Mouse (Mus musculus) heart, embryonic 16.5 days (tissue): ENCODE measurements at regions not wholly inside any gene's neighbourhood (a gene's known extent, or its start where the extent isn't known, plus 50 kb on each side); places are given as distances from the start of the nearest gene placed in this dataset.

Experiments used
- ATAC-seq: fragments of 200-750 bp; cut with Nextera tagmentation; replicated peaks from 2 replicates; pipeline ENCODE4 v1.8.0; 2017; ENCODE audit warnings: moderate number of reproducible peaks; ENCODE audit not compliant: insufficient read depth, low FRiP score; ENCODE audit errors: extremely low read depth
- H3K27ac ChIP-seq: fragments of 300-500 bp; sonication (generic); 2 replicates; pipeline ENCODE4 v1.5.1; 2014; ENCODE audit warnings: mild to moderate bottlenecking, low read length, control low read depth, moderate library complexity
- H3K27me3 ChIP-seq: fragments of 300-500 bp; sonication (generic); 2 replicates; pipeline ENCODE4 v1.6.1; 2014; ENCODE audit warnings: low read length, mixed read lengths; ENCODE audit not compliant: control insufficient read depth, insufficient read depth
- H3K36me3 ChIP-seq: fragments of 300-500 bp; sonication (generic); 2 replicates; pipeline ENCODE4 v1.6.1; 2014; ENCODE audit not compliant: control insufficient read depth, insufficient read depth
- H3K4me1 ChIP-seq: fragments of 300-500 bp; sonication (generic); 2 replicates; pipeline ENCODE4 v1.6.1; 2014; ENCODE audit warnings: low read length, mixed read lengths; ENCODE audit not compliant: control insufficient read depth, insufficient read depth
- H3K4me2 ChIP-seq: fragments of 300-500 bp; sonication (generic); 2 replicates; pipeline ENCODE4 v1.6.1; 2014; ENCODE audit warnings: low read depth, mild to moderate bottlenecking, control low read depth, low read length
- H3K4me3 ChIP-seq: fragments of 300-500 bp; sonication (generic); 2 replicates; pipeline ENCODE4 v1.5.1; 2014; ENCODE audit warnings: mild to moderate bottlenecking, control low read depth, low read length
- H3K9ac ChIP-seq: fragments of 300-500 bp; sonication (generic); 2 replicates; pipeline ENCODE4 v1.6.1; 2014; ENCODE audit warnings: low read length, control low read depth
- H3K9me3 ChIP-seq: fragments of 300-500 bp; sonication (generic); replicated peaks from 2 replicates; pipeline ENCODE4 v1.6.1; 2016; ENCODE audit warnings: low read length; ENCODE audit not compliant: control insufficient read depth
- WGBS: fragments of 180-500 bp; shearing (Covaris S2); extraction: QIAGEN DNeasy Blood & Tissue Kit; methylation state at CpG from one replicate; pipeline ENCODE4 v1.1.7; 2014; 5-methylcytosine and 5-hydroxymethylcytosine counted together

DNA sequence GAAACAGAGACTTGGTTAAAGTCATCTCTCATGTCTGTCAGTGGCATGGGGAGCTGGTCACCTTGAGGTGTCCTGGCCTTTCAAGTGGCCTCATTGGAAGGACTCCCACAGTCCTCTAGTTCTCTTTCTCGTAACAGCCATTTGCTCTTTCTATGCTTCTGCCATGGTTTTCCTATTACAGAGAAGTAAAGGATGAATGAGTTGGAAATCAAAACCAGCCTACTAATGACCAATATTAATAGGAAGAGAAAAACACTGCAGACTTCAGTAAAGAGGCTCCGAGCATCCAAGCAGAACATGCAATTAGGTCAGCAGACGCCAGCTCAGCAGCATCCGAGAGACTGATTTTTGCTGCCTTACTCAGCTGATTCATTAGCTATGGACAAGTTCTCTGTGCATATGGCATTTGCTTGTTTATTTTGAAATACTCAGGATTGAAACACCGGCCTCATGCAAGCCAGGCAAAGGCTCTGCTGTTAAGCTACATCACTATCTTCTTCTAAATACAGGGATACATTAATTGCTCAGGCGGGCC lies 377.4 kb upstream of the Camk1g start:
- WGBS = 83% methylated on average over 6 of the region's 6 CpGs
- Histone ChIP-seq H3K4me1 (no peaks in the 10 kb centered on the region), H3K9ac (no peak overlapping the region)

DNA sequence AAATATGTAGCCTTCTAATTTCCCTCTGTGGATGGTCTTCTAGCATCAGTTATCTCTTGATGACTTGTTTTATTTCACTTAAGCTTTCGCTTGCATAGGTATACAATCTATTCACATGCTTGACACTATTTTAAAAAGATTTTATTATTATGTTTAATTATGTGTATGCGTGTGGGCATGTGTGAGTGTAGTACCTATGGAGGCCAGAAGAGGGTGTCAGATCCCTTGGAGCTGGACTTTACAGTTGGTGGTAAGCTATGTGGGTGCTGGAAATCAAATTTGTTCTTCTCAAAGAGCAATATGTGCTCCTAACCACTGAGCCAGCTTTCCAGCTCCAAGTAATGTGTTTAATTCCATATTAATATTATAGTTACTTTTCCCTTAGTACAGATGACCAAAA lies 372.6 kb upstream of the Camk1g start:
- H3K4me3 ChIP-seq = no peak overlapping the region
- H3K27ac ChIP-seq = no peak overlapping the region
- ATAC-seq = no peak
- no peaks in the 10 kb centered on the region for H3K9me3 ChIP-seq
- H3K4me2 ChIP-seq = no peak overlapping the region
- no peaks in the 10 kb centered on the region for H3K4me1 ChIP-seq
- no peaks in the 10 kb centered on the region for H3K27me3 ChIP-seq
- H3K36me3 ChIP-seq = no peaks in the 10 kb centered on the region
- H3K9ac ChIP-seq = no peak overlapping the region
- 79% methylated on average over 2 of the region's 2 CpGs for WGBS

More for the DNA sequence above, 377.4 kb upstream of the Camk1g start:
- Histone ChIP-seq H3K36me3 (no peaks in the 10 kb centered on the region), H3K27me3 (no peaks in the 10 kb centered on the region), H3K9me3 (no peaks in the 10 kb centered on the region), H3K4me2 (no peak overlapping the region), H3K4me3 (no peak overlapping the region), H3K27ac (no peak overlapping the region)
- no peak for ATAC-seq

DNA sequence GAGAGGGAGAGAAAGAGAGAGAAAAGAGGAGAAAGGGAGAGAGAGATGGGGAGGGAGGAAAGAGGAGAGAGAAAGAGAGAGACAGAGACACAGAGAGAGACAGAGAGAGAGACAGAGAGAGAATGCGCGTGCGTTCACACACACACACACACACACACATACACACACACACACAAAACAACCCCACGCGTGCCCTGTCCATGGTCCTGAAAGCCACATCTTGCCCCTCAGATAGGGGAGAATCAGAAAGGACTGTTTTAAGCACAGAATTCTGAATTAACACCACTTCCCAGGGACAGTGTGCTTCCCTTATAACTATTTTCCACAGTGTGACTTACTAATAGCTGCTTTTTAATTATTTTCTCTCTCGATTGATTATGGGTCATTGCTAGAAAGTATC lies 368.7 kb upstream of the Camk1g start:
- no peak overlapping the region for H3K4me3 ChIP-seq
- no peak for ATAC-seq
- H3K36me3 ChIP-seq = no peaks in the 10 kb centered on the region
- H3K4me2 ChIP-seq = no peak overlapping the region
- no peaks in the 10 kb centered on the region for H3K4me1 ChIP-seq
- H3K27ac ChIP-seq = no peak overlapping the region
- 0 out of 2 replicates have a peak, but pooled peaks cover 2% of the 10 kb centered on the region for H3K27me3 ChIP-seq
- H3K9ac ChIP-seq = no peak overlapping the region
- H3K9me3 ChIP-seq = no peaks in the 10 kb centered on the region
- WGBS = 41% methylated on average over 6 of the region's 6 CpGs

DNA sequence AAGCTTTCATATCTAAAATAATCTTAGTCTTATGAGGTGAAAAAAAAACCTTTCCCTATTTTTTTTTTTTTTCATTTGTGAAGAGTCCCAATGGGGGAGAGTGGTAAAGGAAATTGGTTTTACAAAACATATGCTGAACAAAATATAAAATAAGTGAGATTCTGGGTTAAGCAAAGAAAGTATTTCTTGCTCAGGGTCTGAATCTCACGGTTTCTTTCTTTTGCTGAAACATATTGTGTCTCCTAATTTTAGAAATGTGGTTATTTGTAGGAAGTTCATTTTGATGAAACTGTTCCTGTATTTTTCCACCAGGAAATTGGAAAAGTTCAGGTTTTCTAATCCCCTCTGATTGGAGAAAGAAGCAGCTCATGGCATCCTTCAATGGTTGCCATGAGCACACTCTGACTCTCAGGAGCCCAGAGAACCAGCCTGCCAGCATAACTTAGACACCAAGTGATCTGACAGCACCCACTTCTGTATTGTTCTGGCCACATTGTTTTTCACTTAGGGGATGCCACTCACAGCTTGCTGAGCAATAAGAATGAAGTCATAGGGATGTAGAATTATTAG lies 365.9 kb upstream of the Camk1g start:
- no peaks in the 10 kb centered on the region for H3K36me3 ChIP-seq
- no peaks in the 10 kb centered on the region for H3K9me3 ChIP-seq
- 82% methylated on average over 1 of the region's 1 CpGs for WGBS
- no peaks in the 10 kb centered on the region for H3K4me1 ChIP-seq
- H3K9ac ChIP-seq = no peak overlapping the region
- H3K27me3 ChIP-seq = peaks cover 5% of the 10 kb centered on the region; the same call in 1 of the 2 replicates
- no peak for ATAC-seq
- H3K4me3 ChIP-seq = no peak overlapping the region
- no peak overlapping the region for H3K27ac ChIP-seq
- no peak overlapping the region for H3K4me2 ChIP-seq

DNA sequence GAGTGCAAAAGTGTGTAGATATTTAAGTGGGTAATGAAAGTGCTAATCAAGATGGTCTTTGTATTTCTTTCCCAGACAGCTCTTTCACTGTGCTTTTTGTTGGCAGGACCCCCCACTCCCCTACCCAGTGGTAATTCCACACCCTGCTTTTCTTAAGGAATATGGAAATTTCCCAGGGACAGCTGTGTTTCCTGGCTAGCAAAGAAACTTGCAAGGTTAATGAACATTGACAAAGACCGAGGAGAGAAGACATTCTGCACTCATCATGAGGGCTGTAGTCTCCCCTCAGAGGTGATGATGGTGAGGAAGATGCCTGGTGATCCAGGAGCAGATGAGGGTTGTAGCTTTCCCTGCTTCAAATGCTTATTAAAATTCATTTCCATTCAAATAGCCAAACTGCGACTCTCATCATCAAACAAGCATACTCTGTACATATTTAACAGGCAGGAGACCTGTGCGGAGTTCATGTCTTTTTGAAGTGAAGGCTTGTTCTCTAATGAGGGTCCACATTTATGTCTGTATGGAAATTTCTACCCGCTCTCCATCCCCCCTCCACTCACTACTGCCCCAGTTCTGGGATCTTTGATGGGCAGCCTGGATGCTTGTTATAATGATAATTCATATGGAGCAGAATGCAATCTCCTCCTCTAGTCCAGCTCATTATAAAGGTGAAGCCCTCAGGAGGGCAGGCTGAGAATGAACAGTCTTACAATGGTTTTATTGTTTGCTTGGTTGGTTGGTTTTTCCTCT lies 364.1 kb upstream of the Camk1g start:
- 64% methylated on average over 4 of the region's 4 CpGs for WGBS
- no peak for ATAC-seq
- no peak overlapping the region for H3K9ac ChIP-seq
- no peaks in the 10 kb centered on the region for H3K9me3 ChIP-seq
- H3K4me2 ChIP-seq = no peak overlapping the region
- no peaks in the 10 kb centered on the region for H3K4me1 ChIP-seq
- H3K27ac ChIP-seq = no peak overlapping the region
- H3K36me3 ChIP-seq = no peaks in the 10 kb centered on the region
- H3K27me3 ChIP-seq = peaks cover 5% of the 10 kb centered on the region; the same call in 1 of the 2 replicates
- H3K4me3 ChIP-seq = no peak overlapping the region

DNA sequence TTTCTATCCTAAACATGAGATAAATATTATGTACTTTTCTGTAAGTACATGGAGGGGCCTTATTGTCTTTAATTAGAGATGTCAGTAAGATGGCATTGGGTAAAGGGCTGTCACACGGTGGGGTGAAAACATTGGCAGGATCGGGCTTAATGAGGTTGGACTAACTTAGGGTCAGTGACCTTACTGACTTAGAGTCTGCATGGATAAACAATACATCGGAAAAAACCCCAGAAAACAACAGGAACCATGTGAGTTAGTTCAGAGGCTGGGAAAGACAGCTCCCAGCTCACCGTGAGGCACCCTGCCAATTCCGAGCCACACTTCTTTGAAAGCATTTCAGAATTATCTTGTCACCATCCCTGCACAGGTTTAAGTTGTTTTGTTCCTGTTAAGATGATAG lies 363.3 kb upstream of the Camk1g start:
- 17% methylated on average over 5 of the region's 5 CpGs for WGBS
- ATAC-seq = no peak
- no peak overlapping the region for H3K27ac ChIP-seq

DNA sequence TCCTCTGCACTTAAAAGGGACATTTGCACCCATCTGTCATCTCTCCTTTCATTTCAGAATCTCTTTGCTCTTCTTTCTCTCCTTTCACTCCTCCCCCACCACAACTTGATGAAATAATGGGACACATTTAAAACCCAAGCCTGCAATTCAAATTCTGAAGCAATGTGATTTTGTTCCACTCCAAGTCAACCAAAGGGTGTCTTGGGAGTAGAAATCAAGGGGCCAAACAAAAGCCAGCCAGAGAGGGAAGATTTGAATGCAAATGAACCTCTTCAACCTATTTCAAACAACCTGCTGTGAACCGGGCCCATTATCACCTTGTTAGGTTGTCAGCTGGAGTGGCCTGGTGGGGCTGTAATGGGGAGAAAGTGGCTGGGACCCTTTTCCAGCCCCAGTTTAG lies 362.0 kb upstream of the Camk1g start:
- no peak overlapping the region for H3K9ac ChIP-seq
- no peaks in the 10 kb centered on the region for H3K36me3 ChIP-seq
- WGBS = 14% methylated on average over 1 of the region's 1 CpGs
- no peak for ATAC-seq
- H3K4me3 ChIP-seq = no peak overlapping the region
- no peak overlapping the region for H3K4me2 ChIP-seq
- peaks cover 5% of the 10 kb centered on the region; the same call in 1 of the 2 replicates for H3K27me3 ChIP-seq
- no peak overlapping the region for H3K27ac ChIP-seq
- H3K4me1 ChIP-seq = no peaks in the 10 kb centered on the region
- no peaks in the 10 kb centered on the region for H3K9me3 ChIP-seq

More for the DNA sequence above, 363.3 kb upstream of the Camk1g start:
- H3K36me3 ChIP-seq = no peaks in the 10 kb centered on the region
- no peak overlapping the region for H3K4me2 ChIP-seq
- no peaks in the 10 kb centered on the region for H3K9me3 ChIP-seq
- H3K4me1 ChIP-seq = no peaks in the 10 kb centered on the region
- H3K4me3 ChIP-seq = no peak overlapping the region
- no peak overlapping the region for H3K9ac ChIP-seq
- peaks cover 5% of the 10 kb centered on the region; the same call in 1 of the 2 replicates for H3K27me3 ChIP-seq

DNA sequence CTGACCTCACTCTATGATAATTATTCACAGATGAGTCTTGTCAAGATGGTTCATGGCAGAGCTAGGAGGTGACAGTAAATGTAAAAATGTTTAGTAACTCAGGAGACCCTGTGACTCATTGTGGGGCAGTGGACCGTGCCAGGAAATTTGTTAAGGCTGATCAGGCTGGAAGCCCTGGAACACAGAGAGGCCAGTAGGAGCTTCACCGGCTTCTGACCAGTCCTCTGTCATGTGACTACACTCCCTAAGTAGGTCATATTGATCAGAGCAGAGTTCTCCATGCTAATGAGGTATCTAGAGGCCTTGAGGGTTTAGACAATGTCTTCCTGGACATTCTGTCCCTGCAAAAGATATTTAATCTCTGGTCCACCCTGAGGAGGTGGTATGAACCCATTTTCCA lies 351.8 kb upstream of the Camk1g start:
- no peaks in the 10 kb centered on the region for H3K27me3 ChIP-seq
- no peak for ATAC-seq
- no peak overlapping the region for H3K4me2 ChIP-seq
- H3K9ac ChIP-seq = no peak overlapping the region
- no peak overlapping the region for H3K27ac ChIP-seq
- H3K4me3 ChIP-seq = no peak overlapping the region
- no peaks in the 10 kb centered on the region for H3K4me1 ChIP-seq
- H3K36me3 ChIP-seq = no peaks in the 10 kb centered on the region
- WGBS = 72% methylated on average over 2 of the region's 2 CpGs
- H3K9me3 ChIP-seq = no peaks in the 10 kb centered on the region

DNA sequence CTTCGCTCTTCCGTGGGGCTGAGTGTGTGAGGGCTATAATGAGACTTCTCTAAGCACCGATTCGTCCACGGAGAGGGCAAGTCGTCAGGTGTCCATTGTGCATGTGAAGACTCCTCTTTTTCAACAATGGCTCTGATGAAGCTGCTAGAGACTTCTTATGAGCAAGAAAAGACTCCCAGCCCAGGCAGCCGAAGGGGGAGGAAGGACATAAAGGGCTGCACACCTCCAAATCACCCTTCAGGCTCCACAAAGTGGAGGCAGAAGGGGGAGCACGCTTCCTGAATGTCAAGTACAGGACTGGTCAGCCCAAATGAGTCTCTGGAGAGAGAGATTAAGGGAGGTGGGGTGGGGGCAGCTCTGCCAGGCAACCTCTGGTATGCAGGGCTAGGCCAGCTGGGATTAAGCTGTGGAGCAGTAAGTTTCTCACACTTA lies 350.3 kb upstream of the Camk1g start:
- 70% methylated on average over 8 of the region's 8 CpGs for WGBS
- H3K36me3 ChIP-seq = no peaks in the 10 kb centered on the region
- no peak overlapping the region for H3K27ac ChIP-seq

More for the DNA sequence above, 350.3 kb upstream of the Camk1g start:
- no peaks in the 10 kb centered on the region for H3K9me3 ChIP-seq
- no peak overlapping the region for H3K4me3 ChIP-seq
- no peak overlapping the region for H3K9ac ChIP-seq
- no peaks in the 10 kb centered on the region for H3K4me1 ChIP-seq
- no peak for ATAC-seq
- H3K27me3 ChIP-seq = no peaks in the 10 kb centered on the region
- H3K4me2 ChIP-seq = no peak overlapping the region
